Mouse (Mus musculus) neutrophil, adult 5-6 weeks (primary cell): ENCODE data around the gene Rarb. TPM values are rescaled to one million over a fixed set of nuclear protein-coding genes. Genes with fewer than 3 reads are reported as not detected.

Source experiments
- ATAC-seq: fragments of 151-379, 151-347 bp; 2 replicates; pipeline ENCODE4 v1.8.0; 2017; ENCODE audit warnings: mild to moderate bottlenecking, moderate TSS enrichment; ENCODE audit not compliant: insufficient number of reproducible peaks, poor library complexity, low FRiP score, severe bottlenecking; ENCODE audit errors: extremely low read depth
- total RNA-seq: library from RNA; stranded (forward); fragments of 200-1000 nt; gene quantifications from 2 replicates; pipeline ENCODE4 v1.2.3, GENCODE M21; 2017

Rarb gene
- total RNA-seq, 1 experiment from 2014 or later = not detected

DNA sequence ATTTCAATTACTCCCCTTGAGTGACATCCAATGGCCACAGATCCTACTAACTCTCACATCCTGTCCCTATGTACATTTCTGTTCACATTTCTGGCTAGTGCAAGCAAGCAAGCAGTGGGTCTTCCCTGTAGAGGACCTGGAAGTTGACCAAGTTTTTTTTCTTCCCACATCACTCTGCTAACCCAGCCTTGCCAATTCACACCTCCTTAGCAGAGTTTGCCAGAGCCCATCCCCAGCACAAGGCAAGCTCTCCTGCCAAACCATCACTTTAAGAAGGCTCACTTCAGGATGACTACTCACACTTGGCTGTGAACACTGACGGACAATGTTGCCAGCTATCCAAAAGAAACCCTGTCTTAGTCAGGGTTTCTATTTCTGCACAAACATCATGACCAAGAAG lies 80.4 kb downstream of the Rarb start:
- no peak for ATAC-seq

DNA sequence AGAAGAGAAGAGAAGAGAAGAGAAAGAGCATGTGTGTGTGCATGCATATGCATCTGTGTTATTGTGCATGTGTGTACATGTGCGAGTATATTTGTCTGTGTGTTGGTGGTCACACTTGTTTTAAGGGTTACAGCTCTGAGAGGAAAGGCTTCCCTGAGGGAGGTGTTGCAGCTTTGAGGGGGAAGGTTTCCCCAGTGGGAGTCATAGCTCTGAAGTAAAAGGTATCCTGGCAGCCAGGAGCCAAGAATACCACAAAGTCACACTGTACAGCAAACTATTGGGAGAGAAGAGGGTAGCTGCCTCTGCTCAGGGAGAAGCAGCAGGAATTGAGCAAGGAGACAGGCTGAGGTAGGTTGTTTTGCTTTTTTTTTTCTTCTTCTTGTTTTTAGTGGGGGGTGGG lies 81.2 kb downstream of the Rarb start:
- no peak for ATAC-seq

DNA sequence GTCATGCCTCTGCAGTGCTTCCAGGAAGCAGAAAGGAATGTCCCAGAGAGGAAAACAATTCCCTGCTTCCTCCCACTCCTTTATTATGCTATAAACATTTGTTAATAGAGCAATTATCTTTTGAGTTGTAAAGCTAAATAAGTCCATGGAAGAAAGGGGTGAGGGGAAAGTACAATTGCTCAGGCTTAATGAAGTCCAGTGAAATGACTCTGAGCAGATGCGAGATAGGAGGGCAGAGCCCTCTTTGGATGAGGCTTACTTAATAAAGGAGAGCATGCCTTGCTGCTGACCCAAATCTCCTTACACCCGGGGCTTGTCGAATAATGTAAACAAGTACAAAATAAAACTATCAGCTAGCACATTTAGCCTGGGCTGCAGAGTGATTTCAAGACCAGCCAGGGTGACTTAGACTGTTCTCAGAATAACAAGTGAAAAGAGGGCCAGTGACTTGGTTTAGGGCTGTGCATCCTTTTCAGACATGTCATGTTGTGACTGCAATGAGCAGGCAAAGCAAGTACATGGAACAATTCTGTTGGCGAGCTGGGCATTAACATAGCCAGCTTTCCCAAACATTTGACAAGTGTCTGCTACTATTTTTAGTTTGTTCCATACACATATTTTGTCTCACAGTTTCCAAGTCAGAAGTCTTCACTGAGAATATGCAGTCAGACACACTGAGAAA lies 83.5 kb downstream of the Rarb start:
- no peak for ATAC-seq

- no peak for ATAC-seq
These were observed 85.2 kb downstream of the Rarb start for GRCm38 (mm10) chr14:16733595-16734298.

- no peak for ATAC-seq
These were observed 86.9 kb downstream of the Rarb start for GRCm38 (mm10) chr14:16732054-16732453.

DNA sequence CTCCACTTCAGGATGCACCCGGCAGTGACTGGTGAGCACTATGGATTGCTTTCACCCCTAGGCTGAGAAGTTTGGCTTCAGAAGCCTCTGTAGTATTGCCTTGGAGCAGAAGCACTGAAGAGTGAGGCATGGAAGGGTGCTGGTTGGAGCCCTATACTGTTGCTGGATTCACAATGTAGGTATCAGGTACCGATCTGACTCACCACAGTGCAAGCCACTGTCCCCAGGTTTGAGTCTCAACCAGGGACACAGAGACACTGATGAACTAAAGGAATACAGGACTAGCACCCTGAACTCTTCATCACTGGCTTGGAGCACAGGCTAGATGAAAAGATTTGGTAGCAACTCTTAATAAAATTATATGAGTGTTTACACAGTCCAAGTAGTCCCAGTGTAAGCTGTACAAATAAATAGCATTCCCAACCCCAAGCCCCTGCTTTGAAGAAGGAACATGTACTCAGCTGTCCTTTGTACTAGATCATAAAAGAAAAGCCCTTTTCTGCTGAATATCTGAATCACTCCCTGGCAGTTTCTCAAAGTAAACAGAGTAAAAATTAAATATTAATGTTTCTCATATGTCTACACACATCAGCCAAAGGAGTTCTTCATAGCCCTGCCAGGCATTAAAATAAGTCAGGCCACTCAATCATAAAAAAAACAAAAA lies 90.6 kb downstream of the Rarb start:
- ATAC-seq = no peak

DNA sequence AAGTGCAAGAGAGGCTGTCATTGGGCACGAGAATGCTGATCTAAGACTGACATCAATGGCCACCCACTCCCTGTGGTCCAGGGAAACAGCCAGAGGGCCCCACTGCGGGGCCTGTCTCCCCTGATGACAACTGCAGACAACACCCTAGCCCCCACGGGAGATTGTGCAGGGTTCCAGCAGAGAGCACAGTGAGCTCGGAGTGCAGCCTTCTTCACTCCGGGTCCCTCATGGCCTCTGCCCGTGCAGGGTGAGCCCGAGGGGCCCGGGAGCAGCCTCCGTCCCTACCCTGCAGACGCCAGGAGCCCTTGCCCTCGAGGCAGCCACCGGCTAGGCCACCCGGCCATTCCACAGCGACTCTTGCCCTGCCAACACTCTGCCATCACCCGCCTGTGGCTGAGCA lies 95.0 kb downstream of the Rarb start:
- no peak for ATAC-seq

GRCm38 (mm10) chr14:16717821-16718220 lies 101.1 kb downstream of the Rarb start:
- ATAC-seq = no peak

DNA sequence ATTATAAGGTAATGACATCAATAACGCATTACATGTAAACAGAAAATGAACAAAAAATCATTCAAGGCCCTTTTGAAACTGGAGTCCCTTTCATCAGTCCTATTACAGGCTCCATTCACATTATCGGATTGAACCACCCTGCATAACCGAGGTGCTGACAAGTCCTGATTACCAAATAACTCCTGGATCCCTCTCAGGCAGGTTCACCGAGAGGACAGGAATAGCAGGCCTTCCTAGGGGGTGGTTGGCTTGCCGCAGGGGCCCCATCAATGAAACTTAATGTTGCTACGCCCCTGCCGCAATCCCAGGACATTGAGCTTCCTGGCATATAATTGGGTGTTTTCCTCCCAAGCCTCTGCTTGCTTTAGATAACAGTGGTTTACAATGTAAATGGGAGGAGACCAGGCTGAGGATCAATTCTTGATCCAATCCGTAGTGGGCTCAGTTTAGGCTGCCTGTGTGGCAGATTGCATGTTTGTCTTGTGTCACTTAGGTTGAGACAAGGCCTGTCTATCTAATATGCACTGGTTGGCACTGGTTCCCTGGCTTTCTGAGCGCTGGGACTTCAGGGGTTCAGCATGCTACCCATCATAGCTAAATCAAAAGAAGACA lies 104.5 kb downstream of the Rarb start:
- no peak for ATAC-seq

- ATAC-seq = no peak
These were observed 105.2 kb downstream of the Rarb start for GRCm38 (mm10) chr14:16713773-16714172.

GRCm38 (mm10) chr14:16699228-16699627 lies 119.7 kb downstream of the Rarb start:
- no peak for ATAC-seq

- ATAC-seq = no peak
These were observed 123.4 kb downstream of the Rarb start for GRCm38 (mm10) chr14:16695453-16696120.

GRCm38 (mm10) chr14:16678335-16678734 lies 140.6 kb downstream of the Rarb start:
- no peak for ATAC-seq

DNA sequence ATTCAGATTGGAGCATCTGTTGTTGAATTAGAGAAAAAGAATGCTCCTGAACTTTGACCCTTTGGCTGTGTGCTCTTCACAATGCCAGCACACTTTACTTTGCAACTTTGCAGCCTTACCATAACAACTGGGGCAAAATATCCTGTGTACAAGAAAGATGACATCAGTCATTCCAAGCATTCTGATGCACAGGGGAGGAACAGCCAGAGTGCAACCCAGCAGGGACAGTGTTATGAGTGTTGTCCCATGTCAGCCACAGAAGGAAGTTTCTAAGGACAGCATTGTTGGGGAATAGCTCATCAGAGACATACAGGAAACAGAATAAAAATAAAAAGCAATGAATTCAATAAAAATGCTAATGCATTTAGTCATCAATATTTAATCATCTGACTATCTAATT lies 141.9 kb downstream of the Rarb start:
- no peak for ATAC-seq

DNA sequence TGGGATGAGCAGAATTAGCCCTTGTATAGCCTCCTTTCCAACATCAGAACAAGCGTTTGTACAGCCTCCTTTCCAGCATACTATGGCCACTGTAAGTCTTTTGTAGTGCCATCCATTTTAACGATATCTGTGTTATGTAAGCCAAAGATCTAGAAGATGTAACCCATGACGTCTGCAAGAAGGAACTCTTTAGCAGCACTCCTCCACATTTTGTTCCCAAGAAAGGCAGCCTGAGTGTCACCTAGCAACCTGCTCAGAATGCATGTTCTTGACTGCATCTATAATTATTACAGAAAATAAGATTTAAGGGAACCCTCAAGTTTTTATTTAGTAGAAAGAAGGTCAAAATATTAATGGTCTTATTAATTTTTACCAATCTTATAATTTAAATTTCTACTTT lies 148.4 kb downstream of the Rarb start:
- no peak for ATAC-seq

- ATAC-seq = no peak
These were observed 179.6 kb downstream of the Rarb start for GRCm38 (mm10) chr14:16639153-16639943.

- no peak for ATAC-seq
These were observed 205.0 kb downstream of the Rarb start for GRCm38 (mm10) chr14:16613975-16614374.

- ATAC-seq = no peak
These were observed 213.5 kb downstream of the Rarb start for GRCm38 (mm10) chr14:16605480-16605879.
